ENCODE assay signal across 8 mouse cellular contexts in the genomic region with DNA sequence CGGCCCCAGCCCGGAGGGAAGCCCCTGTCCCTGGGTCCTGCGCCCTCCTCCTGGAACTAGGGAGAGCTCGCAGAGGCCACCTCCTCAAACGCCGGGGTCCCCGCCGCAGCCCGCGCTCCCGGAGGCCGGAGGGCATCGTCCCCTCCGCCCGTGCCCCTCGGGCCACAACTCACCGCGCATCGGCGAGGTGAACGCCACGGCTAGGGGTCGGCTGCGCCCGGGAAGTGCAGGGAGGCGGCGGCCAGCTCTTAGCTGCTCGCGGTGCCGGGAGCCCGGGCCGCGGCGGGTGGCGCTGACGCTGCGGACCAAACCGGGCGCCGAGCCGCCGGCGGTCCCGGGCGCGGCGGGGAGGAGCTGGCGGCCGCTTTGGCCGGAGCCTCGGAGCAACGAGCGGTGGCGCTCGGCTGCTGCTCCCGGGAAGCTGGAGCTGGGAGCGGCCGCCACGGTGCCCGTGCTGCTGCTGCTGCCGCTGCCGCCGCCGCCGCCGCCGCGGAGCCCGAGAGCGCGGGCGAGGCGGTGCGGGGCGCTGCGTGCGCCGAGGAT. TPM values are rescaled to one million over a fixed set of nuclear protein-coding genes. Genes with fewer than 3 reads are reported as not detected.
DNase-seq lines count a peak whose midpoint lies in the region; ATAC-seq and TF ChIP-seq lines count a peak whose summit lies in the region.

No protein-coding gene starts in this region.

- H3K4me3 ChIP-seq in kidney, embryonic 15.5 days (replicated peaks), result peak overlapping the region; percentile 60
- H3K4me3 ChIP-seq in forebrain, embryonic 10.5 days, result peak overlapping the region; percentile 65
- H3K4me3 ChIP-seq in limb, embryonic 11.5 days (ENCODE audit: low read depth, low read length), result peak overlapping the region; percentile 44
- peak overlapping the region; percentile 34 for H3K4me3 ChIP-seq in small intestine, adult 2 months (ENCODE audit: low read depth, low read length)

- no peak for TF ChIP-seq POLR2A in small intestine, adult 2 months (IDR thresholded peaks at IDR 0.05; ENCODE audit: low read depth, low read length)

- H3K36me3 ChIP-seq in kidney, embryonic 15.5 days, result no peaks in the 10 kb centered on the region
- H3K36me3 ChIP-seq in forebrain, embryonic 10.5 days (replicated peaks), result no peaks in the 10 kb centered on the region
- no peaks in the 10 kb centered on the region for H3K36me3 ChIP-seq in limb, embryonic 11.5 days (ENCODE audit: control insufficient read depth, insufficient read depth, low read length)
- no peaks in the 10 kb centered on the region for H3K36me3 ChIP-seq in small intestine, adult 2 months (ENCODE audit: control insufficient read depth, insufficient read depth, low read length)

- WGBS in kidney, embryonic 15.5 days, result under 1% methylated on average over 58 of the region's 78 CpGs
- 2% methylated on average over 78 of the region's 78 CpGs for WGBS in forebrain, embryonic 10.5 days
- WGBS in limb, embryonic 11.5 days, result under 1% methylated on average over 78 of the region's 78 CpGs
- WGBS in small intestine, adult 2 months, result 1% methylated on average over 73 of the region's 78 CpGs

- H3K27ac ChIP-seq in kidney, embryonic 15.5 days, result no peak overlapping the region
- peak overlapping the region; percentile 72 for H3K27ac ChIP-seq in forebrain, embryonic 10.5 days
- H3K27ac ChIP-seq in limb, embryonic 11.5 days (replicated peaks; ENCODE audit: low read depth, low read length), result no peak overlapping the region
- H3K27ac ChIP-seq in small intestine, adult 2 months (ENCODE audit: insufficient read depth, low read depth, low read length), result no peak overlapping the region

- no peak for TF ChIP-seq CTCF in small intestine, adult 2 months (IDR thresholded peaks at IDR 0.05; ENCODE audit: extremely low read depth, insufficient read length, insufficient replicate concordance, low read depth, low read length)

- 0 out of 2 replicates have a peak, but pooled peaks have one; percentile 27 for ATAC-seq in kidney, embryonic 15.5 days (replicated peaks; ENCODE audit: low FRiP score)
- ATAC-seq in limb, embryonic 11.5 days (ENCODE audit: insufficient number of reproducible peaks, low FRiP score, low TSS enrichment, low read depth), result no peak

- no peaks in the 10 kb centered on the region for H3K9me3 ChIP-seq in kidney, embryonic 15.5 days (replicated peaks)
- no peaks in the 10 kb centered on the region for H3K9me3 ChIP-seq in forebrain, embryonic 10.5 days
- H3K9me3 ChIP-seq in limb, embryonic 11.5 days (ENCODE audit: control insufficient read depth, low read length), result no peaks in the 10 kb centered on the region

- peak overlapping the region; percentile 100 for H3K4me2 ChIP-seq in kidney, embryonic 15.5 days
- H3K4me2 ChIP-seq in limb, embryonic 11.5 days (ENCODE audit: low read depth, severe bottlenecking), result peak overlapping the region; percentile 99

- peaks cover 94% of the 10 kb centered on the region for H3K27me3 ChIP-seq in kidney, embryonic 15.5 days
- peaks cover 99% of the 10 kb centered on the region for H3K27me3 ChIP-seq in forebrain, embryonic 10.5 days (ENCODE audit: poor library complexity, severe bottlenecking)
- H3K27me3 ChIP-seq in limb, embryonic 11.5 days (ENCODE audit: control insufficient read depth, insufficient read depth, low read length), result peaks cover 67% of the 10 kb centered on the region
- peaks cover 34% of the 10 kb centered on the region for H3K27me3 ChIP-seq in small intestine, adult 2 months (ENCODE audit: control insufficient read depth, insufficient read depth, low read length)

- peak overlapping the region; percentile 47 for H3K9ac ChIP-seq in kidney, embryonic 15.5 days
- H3K9ac ChIP-seq in limb, embryonic 11.5 days (ENCODE audit: low read length), result peak overlapping the region; percentile 53

- H3K4me1 ChIP-seq in kidney, embryonic 15.5 days, result peaks cover 37% of the 10 kb centered on the region
- peaks cover 72% of the 10 kb centered on the region for H3K4me1 ChIP-seq in forebrain, embryonic 10.5 days
- peaks cover 10% of the 10 kb centered on the region for H3K4me1 ChIP-seq in limb, embryonic 11.5 days (ENCODE audit: control insufficient read depth, insufficient read depth, low read length)
- no peaks in the 10 kb centered on the region; the same call in 1 of the 2 replicates for H3K4me1 ChIP-seq in small intestine, adult 2 months (ENCODE audit: control insufficient read depth, insufficient read depth, insufficient read length, low read length)

- DNase-seq in kidney, adult 11 months, result no peak
- peak; percentile 53 for DNase-seq in adrenal gland, postnatal 10 days
- DNase-seq in forebrain, embryonic 10.5 days (ENCODE audit: extremely low spot score, low spot score), result no peak
- peak; percentile 50 for DNase-seq in limb, embryonic 11.5 days (ENCODE audit: low spot score)
- DNase-seq in left cerebral cortex, adult 9 months (ENCODE audit: low spot score in 2 of 2), result no peak
- DNase-seq in urinary bladder, postnatal 14 days (ENCODE audit: low spot score), result no peak

RNA-seq across cellular contexts. Expression of a gene that starts 8.5 kb away (rescaled TPM):
- polyA plus RNA-seq in kidney, embryonic 15.5 days (2015; fragmentation: Nextera tagmentation; extraction: Ambion mirVana), result 1.0 and 1.2 TPM in 2 replicates
- total RNA-seq in adrenal gland, postnatal 10 days (2021), result 1 to 10 TPM; 1.9 to 3.5 TPM
- 0.61 and 0.73 TPM in 2 replicates for polyA plus RNA-seq in forebrain, embryonic 10.5 days (2016; fragmentation: Nextera tagmentation; extraction: Ambion mirVana)
- 0.21 and 0.23 TPM in 2 replicates for polyA plus RNA-seq in limb, embryonic 11.5 days (2014; fragmentation: Nextera tagmentation; extraction: Ambion mirVana)
- 0.88 and 4.1 TPM in 2 replicates for polyA plus RNA-seq in small intestine, adult 2 months (2012; rRNA removed)

RNA-seq across cellular contexts. Expression of a gene that starts 43.6 kb away (rescaled TPM):
- 250 and 269 TPM in 2 replicates for polyA plus RNA-seq in kidney, embryonic 15.5 days (2015; fragmentation: Nextera tagmentation; extraction: Ambion mirVana)
- total RNA-seq in adrenal gland, postnatal 10 days (2021), result 10 to 100 TPM; 27.0 to 29.5 TPM
- polyA plus RNA-seq in forebrain, embryonic 10.5 days (2016; fragmentation: Nextera tagmentation; extraction: Ambion mirVana), result 821 and 911 TPM in 2 replicates
- 653 and 658 TPM in 2 replicates for polyA plus RNA-seq in limb, embryonic 11.5 days (2014; fragmentation: Nextera tagmentation; extraction: Ambion mirVana)
- polyA plus RNA-seq in small intestine, adult 2 months (2012; rRNA removed), result 63.0 and 91.0 TPM in 2 replicates

RNA-seq across cellular contexts. Expression of a gene that starts 52.9 kb away (rescaled TPM):
- polyA plus RNA-seq in kidney, embryonic 15.5 days (2015; fragmentation: Nextera tagmentation; extraction: Ambion mirVana), result 14.1 and 17.3 TPM in 2 replicates
- total RNA-seq in adrenal gland, postnatal 10 days (2021), result 10 to 100 TPM; 10.8 to 15.5 TPM
- polyA plus RNA-seq in forebrain, embryonic 10.5 days (2016; fragmentation: Nextera tagmentation; extraction: Ambion mirVana), result 12.5 and 12.7 TPM in 2 replicates
- polyA plus RNA-seq in limb, embryonic 11.5 days (2014; fragmentation: Nextera tagmentation; extraction: Ambion mirVana), result 11.0 and 11.4 TPM in 2 replicates
- 21.6 and 34.7 TPM in 2 replicates for polyA plus RNA-seq in small intestine, adult 2 months (2012; rRNA removed)

Comparison
In these comparisons a context has a peak if more than half of its experiments do, and no peak if none do; other contexts are left out.
1. DNase-seq: peak in adrenal gland, postnatal 10 days (single experiment) and limb, embryonic 11.5 days (single experiment); none in kidney, adult 11 months (single experiment), forebrain, embryonic 10.5 days (single experiment), left cerebral cortex, adult 9 months (0 of 2) and urinary bladder, postnatal 14 days (single experiment).
2. Peak in every context shown above with its lines, with median percentiles within 50 percentile points of each other: H3K4me3 ChIP-seq.